Mouse (Mus musculus) left cerebral cortex, adult 6 months (tissue): ENCODE results near the gene Tdgf1. TPM values are rescaled to one million over a fixed set of nuclear protein-coding genes. Genes with fewer than 3 reads are reported as not detected.

Source experiments
- long read RNA-seq, 2 experiments: library from polyadenylated mRNA; unstranded; transcript quantifications; one replicate each; pipeline ENCODE4 v2.0.0; 2019 to 2020
- polyA plus RNA-seq: library from polyadenylated mRNA; unstranded; fragments of <200 nt; fragmentation: Nextera tagmentation; gene quantifications from 2 replicates; pipeline ENCODE4 v1.2.3, GENCODE M21; 2021

The Tdgf1 gene
- 0.61 and 0.94 TPM in 2 replicates for polyA plus RNA-seq
- long read RNA-seq, experiment 1, partial matches to known transcripts = 5 of 5 reads
- long read RNA-seq, experiment 1, other reads (novel, unspliced or antisense) = 0 of 5 reads
- long read RNA-seq, experiment 2, partial matches to known transcripts = 2 of 2 reads
- long read RNA-seq, experiment 2, other reads (novel, unspliced or antisense) = 0 of 2 reads

GRCm38 (mm10) chr9:110945926-110946325 is at the start of gene Tdgf1:
Gene Tdgf1, minus strand, starts transcription at chr9:110946158.

GRCm38 (mm10) chr9:110990204-110990603 is 44.2 kb upstream of the Tdgf1 start, which contains the start of gene Rtp3:
Gene Rtp3, minus strand, starts transcription at chr9:110990583.

GRCm38 (mm10) chr9:110951397-110951796 is 5.4 kb upstream of the Tdgf1 start, which contains the start of gene Lrrc2:
Gene Lrrc2, plus strand, starts transcription at chr9:110951545.

GRCm38 (mm10) chr9:110916786-110917185 is 29.2 kb downstream of the Tdgf1 start, which contains the start of gene Fam240a:
Gene Fam240a, minus strand, starts transcription at chr9:110916861.

Other genes with a start within 250 kb of the Tdgf1 start
- not detected in 2 replicates for gene Myl3, start 204.3 kb downstream of the Tdgf1 start, polyA plus RNA-seq
- 3.3 and 3.7 TPM in 2 replicates for gene Pth1r, start 199.0 kb downstream of the Tdgf1 start, polyA plus RNA-seq
- gene Prss42, start 148.0 kb downstream of the Tdgf1 start, polyA plus RNA-seq = not detected in 2 replicates
- gene Prss44, start 132.2 kb downstream of the Tdgf1 start, polyA plus RNA-seq = not detected in 2 replicates
- gene Prss43, start 119.5 kb downstream of the Tdgf1 start, polyA plus RNA-seq = 0.13 and 0.20 TPM in 2 replicates
- 1.0 and 1.2 TPM in 2 replicates for gene Prss45, start 111.6 kb downstream of the Tdgf1 start, polyA plus RNA-seq
- gene Prss46, start 101.7 kb downstream of the Tdgf1 start, polyA plus RNA-seq = not detected in 2 replicates
- 2.4 and 2.7 TPM in 2 replicates for gene Prss50, start 88.2 kb downstream of the Tdgf1 start, polyA plus RNA-seq
- gene Als2cl, start 66.3 kb downstream of the Tdgf1 start, polyA plus RNA-seq = 0.95 and 1.1 TPM in 2 replicates
- 2.3 and 2.6 TPM in 2 replicates for gene Tmie, start 66.0 kb downstream of the Tdgf1 start, polyA plus RNA-seq
- not detected in 2 replicates for gene Fam240a, start 29.3 kb downstream of the Tdgf1 start, polyA plus RNA-seq
- gene Lrrc2, start 5.4 kb upstream of the Tdgf1 start, polyA plus RNA-seq = 1.2 and 2.2 TPM in 2 replicates
- 0.15 TPM in 1 of 2 replicates, not detected in the other for gene Rtp3, start 44.4 kb upstream of the Tdgf1 start, polyA plus RNA-seq
- gene Ltf, start 73.1 kb upstream of the Tdgf1 start, polyA plus RNA-seq = not detected in 2 replicates
- gene Ccrl2, start 111.4 kb upstream of the Tdgf1 start, polyA plus RNA-seq = 1.1 and 1.2 TPM in 2 replicates
- 23.4 and 32.5 TPM in 2 replicates for gene Lrrfip2, start 171.4 kb upstream of the Tdgf1 start, polyA plus RNA-seq